In genomic region chr5:117550992-117551391, GRCm38 (mm10) we compare ENCODE assay signal across 16 mouse cellular contexts.
DNase-seq lines count a peak whose midpoint lies in the region; ATAC-seq and TF ChIP-seq lines count a peak whose summit lies in the region.
"Had no signal": no experiment of that assay in that cellular context is flagged by ENCODE, and none has a peak within 500 bp of the region (broad histone marks: within the 10 kb centered on the region; RNA-seq: fewer than 3 reads in every experiment).

No protein-coding gene starts in this region.

- no peak for TF ChIP-seq POLR2A in kidney, adult 2 months (IDR thresholded peaks at IDR 0.05; ENCODE audit: low read depth, low read length)

- H3K9me3 ChIP-seq in forebrain, postnatal 0 days (ENCODE audit: low read length) = no peaks in the 10 kb centered on the region
- H3K9me3 ChIP-seq in forebrain, embryonic 12.5 days = no peaks in the 10 kb centered on the region
- H3K9me3 ChIP-seq: heart, embryonic 15.5 days; liver, embryonic 15.5 days had no signal

- H3K27ac ChIP-seq in forebrain, postnatal 0 days (ENCODE audit: low read depth, low read length) = peak overlapping the region; percentile 10; the same call in 1 of the 2 replicates
- no peak overlapping the region for H3K27ac ChIP-seq in forebrain, embryonic 12.5 days
- no peak overlapping the region for H3K27ac ChIP-seq in left cerebral cortex, adult 2 months
- no peak overlapping the region for H3K27ac ChIP-seq in kidney, adult 2 months (ENCODE audit: insufficient read depth, low read depth, low read length)
- H3K27ac ChIP-seq: heart, embryonic 15.5 days; liver, embryonic 15.5 days; neural tube, embryonic 12.5 days had no signal

- intact Hi-C loops in left cerebral cortex, adult 2 months (cut with DNase I) = no loop called here

- H3K36me3 ChIP-seq in forebrain, postnatal 0 days (ENCODE audit: insufficient read depth) = no peaks in the 10 kb centered on the region; the same call in 1 of the 2 replicates
- no peaks in the 10 kb centered on the region for H3K36me3 ChIP-seq in forebrain, embryonic 12.5 days (replicated peaks)
- no peaks in the 10 kb centered on the region for H3K36me3 ChIP-seq in kidney, adult 2 months (ENCODE audit: control insufficient read depth, insufficient read depth, low read length)
- H3K36me3 ChIP-seq: heart, embryonic 15.5 days; liver, embryonic 15.5 days; neural tube, embryonic 12.5 days had no signal

- no peaks in the 10 kb centered on the region for H3K27me3 ChIP-seq in forebrain, postnatal 0 days (ENCODE audit: insufficient read depth, low read length)
- no peaks in the 10 kb centered on the region for H3K27me3 ChIP-seq in forebrain, embryonic 12.5 days
- no peaks in the 10 kb centered on the region for H3K27me3 ChIP-seq in kidney, adult 2 months (replicated peaks; ENCODE audit: control insufficient read depth, insufficient read depth, low read length)
- H3K27me3 ChIP-seq: heart, embryonic 15.5 days; liver, embryonic 15.5 days; neural tube, embryonic 12.5 days had no signal

- no peak overlapping the region for H3K9ac ChIP-seq in forebrain, postnatal 0 days
- no peak overlapping the region for H3K9ac ChIP-seq in forebrain, embryonic 12.5 days
- H3K9ac ChIP-seq: heart, embryonic 15.5 days; liver, embryonic 15.5 days; neural tube, embryonic 12.5 days had no signal

- H3K4me3 ChIP-seq in forebrain, postnatal 0 days (ENCODE audit: low read depth, low read length) = no peak overlapping the region
- no peak overlapping the region for H3K4me3 ChIP-seq in forebrain, embryonic 12.5 days (replicated peaks)
- H3K4me3 ChIP-seq in left cerebral cortex, adult 2 months = no peak overlapping the region
- no peak overlapping the region for H3K4me3 ChIP-seq in kidney, adult 2 months (ENCODE audit: insufficient read depth, low read depth, low read length)
- H3K4me3 ChIP-seq: heart, embryonic 15.5 days; liver, embryonic 15.5 days; neural tube, embryonic 12.5 days had no signal

- no peak for DNase-seq in forebrain, postnatal 0 days
- peak; percentile 35 to 36 for DNase-seq in left cerebral cortex, adult 2 months (ENCODE audit: extremely low spot score in 1 of 2, low spot score in 2 of 2)
- DNase-seq in left cerebral cortex, adult 11 months (ENCODE audit: low spot score) = no peak
- peak; percentile 36 for DNase-seq in right cerebral cortex, postnatal 25 days
- no peak for DNase-seq in right cerebral cortex, postnatal 10 days (ENCODE audit: low spot score in 2 of 2)
- DNase-seq in kidney, adult 2 months = no peak
- DNase-seq: adrenal gland, postnatal 36 days; cerebellum, adult 9-11 months; kidney, adult 9 months; lung, postnatal 10 days had no signal

- WGBS in forebrain, postnatal 0 days = 54% methylated on average over 9 of the region's 9 CpGs
- WGBS in forebrain, embryonic 12.5 days = 79% methylated on average over 9 of the region's 9 CpGs
- 53% methylated on average over 9 of the region's 9 CpGs for WGBS in kidney, adult 2 months

- ATAC-seq in forebrain, postnatal 0 days = no peak
- no peak for ATAC-seq in forebrain, embryonic 12.5 days (ENCODE audit: low FRiP score)
- ATAC-seq in megakaryocyte progenitor cell, adult 5-6 weeks (replicated peaks; ENCODE audit: poor library complexity) = no peak
- ATAC-seq: activated CD4-positive, CD25-positive, alpha-beta regulatory T cell, adult 4 months had no signal

- H3K4me2 ChIP-seq in forebrain, postnatal 0 days (ENCODE audit: low read depth) = no peak overlapping the region
- H3K4me2 ChIP-seq in forebrain, embryonic 12.5 days = no peak overlapping the region
- H3K4me2 ChIP-seq: heart, embryonic 15.5 days; liver, embryonic 15.5 days; neural tube, embryonic 12.5 days had no signal

- H3K4me1 ChIP-seq in forebrain, postnatal 0 days (ENCODE audit: insufficient read depth) = no peaks in the 10 kb centered on the region
- no peaks in the 10 kb centered on the region for H3K4me1 ChIP-seq in forebrain, embryonic 12.5 days
- no peaks in the 10 kb centered on the region for H3K4me1 ChIP-seq in kidney, adult 2 months (ENCODE audit: control insufficient read depth, insufficient read depth, low read length)
- H3K4me1 ChIP-seq: liver, embryonic 15.5 days; neural tube, embryonic 12.5 days had no signal

- TF ChIP-seq CTCF in forebrain, postnatal 0 days (IDR thresholded peaks at IDR 0.05; ENCODE audit: low read depth) = no peak
- TF ChIP-seq CTCF in left cerebral cortex, adult 2 months (IDR thresholded peaks at IDR 0.05) = no peak
- no peak for TF ChIP-seq CTCF in kidney, adult 2 months (conservative IDR thresholded peaks at IDR 0.05; ENCODE audit: insufficient read depth, insufficient read length, low read depth, low read length)

Comparison
In these comparisons a context has a peak if more than half of its experiments do, and no peak if none do; other contexts are left out.
1. DNase-seq: peak in left cerebral cortex, adult 2 months (2 of 2) and right cerebral cortex, postnatal 25 days (single experiment); none in forebrain, postnatal 0 days (single experiment), left cerebral cortex, adult 11 months (single experiment), right cerebral cortex, postnatal 10 days (0 of 2) and kidney, adult 2 months (single experiment).